30 mouse cellular contexts compared by ENCODE assay signal in the genomic region with DNA sequence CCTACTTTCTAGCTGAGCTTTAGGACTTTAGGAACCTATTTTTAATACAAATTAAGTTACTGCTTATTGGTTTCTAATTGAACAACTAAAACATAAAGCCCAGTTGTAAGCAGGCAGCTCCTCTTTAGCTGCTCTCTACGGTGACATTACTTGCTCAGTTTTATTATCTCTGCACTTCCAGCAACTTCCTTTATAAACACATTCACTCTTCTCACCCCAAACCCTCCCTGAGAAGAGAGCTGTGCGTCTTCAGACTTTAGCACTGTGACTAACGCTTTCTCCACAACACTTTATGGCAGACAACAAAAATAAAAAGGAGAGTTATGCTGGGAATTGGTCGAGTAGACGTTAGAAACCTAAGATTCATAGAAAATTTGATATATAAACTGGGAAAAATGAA.
A peak's percentile ranks its signal among the peaks of the same experiment; 100 is the strongest.
DNase-seq lines count a peak whose midpoint lies in the region; ATAC-seq and TF ChIP-seq lines count a peak whose summit lies in the region.
"Had no signal": no experiment of that assay in that cellular context is flagged by ENCODE, and none has a peak within 500 bp of the region (broad histone marks: within the 10 kb centered on the region; RNA-seq: fewer than 3 reads in every experiment).

No protein-coding gene starts in this region.

- TF ChIP-seq POLR2A in MEL (IDR thresholded peaks at IDR 0.05; ENCODE audit: control insufficient read depth in 1 of 2, insufficient read depth in 1 of 2, low read depth in 1 of 2, low read length in 2 of 2, poor library complexity in 1 of 2), result no peak

- no peak overlapping the region for H3K9ac ChIP-seq in intestine, postnatal 0 days (ENCODE audit: low read depth, low read length)
- H3K9ac ChIP-seq in intestine, embryonic 15.5 days, result no peak overlapping the region
- H3K9ac ChIP-seq in neural tube, embryonic 15.5 days (replicated peaks), result no peak overlapping the region
- H3K9ac ChIP-seq in MEL (ENCODE audit: control insufficient read depth, low read depth, low read length, poor library complexity, severe bottlenecking), result no peak overlapping the region
- H3K9ac ChIP-seq: embryonic facial prominence, embryonic 13.5 days; embryonic facial prominence, embryonic 15.5 days; forebrain, embryonic 12.5 days had no signal

- TF ChIP-seq CTCF in intestine, postnatal 0 days (IDR thresholded peaks at IDR 0.05; ENCODE audit: low read depth), result no peak
- no peak for TF ChIP-seq CTCF in MEL (IDR thresholded peaks at IDR 0.05 in 2 of 3, conservative IDR thresholded peaks at IDR 0.05 in 1 of 3; ENCODE audit: control insufficient read depth in 1 of 3, insufficient read depth in 1 of 3, low read depth in 2 of 3, low read length in 3 of 3, poor library complexity in 1 of 3, severe bottlenecking in 1 of 3)

- no peak for TF ChIP-seq RAD21 in MEL (IDR thresholded peaks at IDR 0.05; ENCODE audit: low read depth, low read length)

- no peaks in the 10 kb centered on the region for H3K4me1 ChIP-seq in intestine, postnatal 0 days (replicated peaks; ENCODE audit: control insufficient read depth, insufficient read depth, low read length)
- H3K4me1 ChIP-seq in intestine, embryonic 15.5 days (replicated peaks), result no peaks in the 10 kb centered on the region
- no peaks in the 10 kb centered on the region for H3K4me1 ChIP-seq in neural tube, embryonic 15.5 days
- peaks cover 0 to 5% of the 10 kb centered on the region in 2 experiments; a peak in 2 of 4 replicates for H3K4me1 ChIP-seq in MEL (ENCODE audit: control insufficient read depth in 1 of 2, insufficient read depth in 2 of 2, low read length in 2 of 2)
- H3K4me1 ChIP-seq: embryonic facial prominence, embryonic 13.5 days; embryonic facial prominence, embryonic 15.5 days; forebrain, embryonic 10.5 days; forebrain, embryonic 12.5 days had no signal

- TF ChIP-seq EP300 in MEL (IDR thresholded peaks at IDR 0.05; ENCODE audit: low read depth in 1 of 2, low read length in 2 of 2), result no peak

- no peak overlapping the region for H3K4me2 ChIP-seq in intestine, postnatal 0 days (replicated peaks; ENCODE audit: low read depth)
- H3K4me2 ChIP-seq in intestine, embryonic 15.5 days (replicated peaks), result no peak overlapping the region
- no peak overlapping the region for H3K4me2 ChIP-seq in neural tube, embryonic 15.5 days
- H3K4me2 ChIP-seq: embryonic facial prominence, embryonic 13.5 days; embryonic facial prominence, embryonic 15.5 days; forebrain, embryonic 12.5 days had no signal

- H3K27me3 ChIP-seq in intestine, postnatal 0 days (replicated peaks; ENCODE audit: control insufficient read depth, insufficient read depth, low read length), result no peaks in the 10 kb centered on the region
- H3K27me3 ChIP-seq in intestine, embryonic 15.5 days (replicated peaks), result no peaks in the 10 kb centered on the region
- no peaks in the 10 kb centered on the region for H3K27me3 ChIP-seq in neural tube, embryonic 15.5 days (replicated peaks)
- no peaks in the 10 kb centered on the region for H3K27me3 ChIP-seq in MEL (ENCODE audit: control insufficient read depth in 1 of 2, insufficient read depth in 2 of 2, low read length in 2 of 2)
- H3K27me3 ChIP-seq: CH12.LX; embryonic facial prominence, embryonic 13.5 days; embryonic facial prominence, embryonic 15.5 days; forebrain, embryonic 12.5 days; Patski had no signal

- peaks cover 41% of the 10 kb centered on the region for H3K36me3 ChIP-seq in intestine, postnatal 0 days (ENCODE audit: control insufficient read depth, insufficient read depth)
- 0 out of 2 replicates have a peak, but pooled peaks cover 18% of the 10 kb centered on the region for H3K36me3 ChIP-seq in intestine, embryonic 15.5 days
- peaks cover 16% of the 10 kb centered on the region for H3K36me3 ChIP-seq in neural tube, embryonic 15.5 days
- H3K36me3 ChIP-seq in MEL (ENCODE audit: control insufficient read depth in 1 of 2, insufficient read depth in 2 of 2, low read length in 2 of 2), result peaks cover 2 to 45% of the 10 kb centered on the region in 2 experiments; a peak in 3 of 4 replicates

- H3K79me2 ChIP-seq in MEL (ENCODE audit: control insufficient read depth, insufficient read depth, low read length, poor library complexity), result no peaks in the 10 kb centered on the region

- peak; percentile 54; the same call in 1 of the 2 replicates for ATAC-seq in intestine, postnatal 0 days
- ATAC-seq in intestine, embryonic 15.5 days, result no peak
- peak; percentile 79 for ATAC-seq in neural tube, embryonic 15.5 days (ENCODE audit: low FRiP score)
- ATAC-seq: activated CD4-positive, CD25-positive, alpha-beta regulatory T cell, adult 4 months; CD4-positive, CD25-positive, alpha-beta regulatory T cell, adult 4 months; forebrain, embryonic 14.5 days; forebrain, embryonic 16.5 days; Patski had no signal

- WGBS in intestine, postnatal 0 days, result 51% methylated on average over 5 of the region's 5 CpGs
- 67% methylated on average over 5 of the region's 5 CpGs for WGBS in intestine, embryonic 15.5 days
- WGBS in neural tube, embryonic 15.5 days, result 40% methylated on average over 5 of the region's 5 CpGs

- no peak overlapping the region for H3K27ac ChIP-seq in intestine, postnatal 0 days (ENCODE audit: low read depth, low read length)
- H3K27ac ChIP-seq in intestine, embryonic 15.5 days, result no peak overlapping the region
- H3K27ac ChIP-seq in neural tube, embryonic 15.5 days (replicated peaks), result no peak overlapping the region
- no peak overlapping the region for H3K27ac ChIP-seq in MEL (ENCODE audit: control insufficient read depth, low read depth, low read length)
- H3K27ac ChIP-seq: embryonic facial prominence, embryonic 13.5 days; embryonic facial prominence, embryonic 15.5 days; forebrain, embryonic 10.5 days; forebrain, embryonic 12.5 days had no signal

- H3K4me3 ChIP-seq in intestine, postnatal 0 days (ENCODE audit: low read depth, low read length), result no peak overlapping the region
- no peak overlapping the region for H3K4me3 ChIP-seq in intestine, embryonic 15.5 days (replicated peaks)
- no peak overlapping the region for H3K4me3 ChIP-seq in neural tube, embryonic 15.5 days (replicated peaks)
- H3K4me3 ChIP-seq in MEL (ENCODE audit: control insufficient read depth in 1 of 2, insufficient read depth in 1 of 2, low read depth in 2 of 2, low read length in 2 of 2), result no peak overlapping the region
- H3K4me3 ChIP-seq: embryonic facial prominence, embryonic 13.5 days; embryonic facial prominence, embryonic 15.5 days; erythroblast, embryonic 14.5 days; forebrain, embryonic 10.5 days; forebrain, embryonic 12.5 days had no signal

- no peaks in the 10 kb centered on the region for H3K9me3 ChIP-seq in intestine, postnatal 0 days (ENCODE audit: control insufficient read depth)
- H3K9me3 ChIP-seq in intestine, embryonic 15.5 days, result no peaks in the 10 kb centered on the region
- no peaks in the 10 kb centered on the region for H3K9me3 ChIP-seq in neural tube, embryonic 15.5 days (replicated peaks)
- no peaks in the 10 kb centered on the region for H3K9me3 ChIP-seq in MEL (replicated peaks; ENCODE audit: insufficient read depth, low read length)
- H3K9me3 ChIP-seq: embryonic facial prominence, embryonic 13.5 days; embryonic facial prominence, embryonic 15.5 days; forebrain, embryonic 10.5 days; forebrain, embryonic 12.5 days; G1E had no signal

- no peak for DNase-seq in neural tube, embryonic 10.5 days (ENCODE audit: extremely low spot score, low spot score)
- peak; percentile 44 for DNase-seq in MEL (ENCODE audit: low read depth, low spot score)
- no peak for DNase-seq in right cerebral cortex, postnatal 36 days (ENCODE audit: low spot score in 2 of 2)
- DNase-seq in c-Kit-positive CD71-positive TER-119-positive erythroid progenitor cells, embryonic 14.5 days (ENCODE audit: low spot score), result no peak
- DNase-seq: adrenal gland, adult 8-10 months; adrenal gland, postnatal 14 days; adrenal gland, postnatal 36 days; B cell, adult 2 months; cerebellum, adult 11 months; cerebellum, adult 18-20 months; cerebellum, adult 8-10 months; cerebellum, adult 9-11 months; cerebellum, postnatal 14 days; cerebellum, postnatal 36 days; embryo, embryonic 11 days had no signal

TF ChIP-seq in MEL, 35 proteins besides CTCF, POLR2A, EP300 and RAD21:
- TF ChIP-seq RCOR1 (IDR thresholded peaks at IDR 0.05; ENCODE audit: low read depth, low read length), result no peak
- TF ChIP-seq TCF12 (IDR thresholded peaks at IDR 0.05; ENCODE audit: low read depth, low read length), result no peak
- no peak for TF ChIP-seq USF1 (IDR thresholded peaks at IDR 0.05; ENCODE audit: low read depth, low read length)
- TF ChIP-seq MAFK (IDR thresholded peaks at IDR 0.05; ENCODE audit: borderline replicate concordance, low read depth, low read length), result no peak
- no peak for TF ChIP-seq BHLHE40 (IDR thresholded peaks at IDR 0.05; ENCODE audit: borderline replicate concordance, low read depth, low read length)
- TF ChIP-seq NRF1 (IDR thresholded peaks at IDR 0.05; ENCODE audit: insufficient read depth, low read depth, low read length, poor library complexity, severe bottlenecking), result no peak
- TF ChIP-seq CHD2 (IDR thresholded peaks at IDR 0.05; ENCODE audit: low read length), result no peak
- TF ChIP-seq CHD1 (IDR thresholded peaks at IDR 0.05; ENCODE audit: low read depth, low read length), result no peak
- TF ChIP-seq GABPA (IDR thresholded peaks at IDR 0.05; ENCODE audit: low read depth, low read length), result no peak
- TF ChIP-seq KAT2A (conservative IDR thresholded peaks at IDR 0.05; ENCODE audit: low read depth, low read length), result no peak
